Mouse (Mus musculus) heart, embryonic 15.5 days (tissue): ENCODE data around the gene Med23. TPM values are rescaled to one million over a fixed set of nuclear protein-coding genes. Genes with fewer than 3 reads are reported as not detected.

Experiments
- ATAC-seq: fragments of 200-750 bp; cut with Nextera tagmentation; replicated peaks from 2 replicates; pipeline ENCODE4 v1.8.0; 2017; ENCODE audit warnings: low read depth, moderate TSS enrichment; ENCODE audit not compliant: insufficient number of reproducible peaks, insufficient read depth, low FRiP score
- H3K27ac ChIP-seq: fragments of 300-500 bp; sonication (generic); 2 replicates; pipeline ENCODE4 v1.5.1; 2015; ENCODE audit warnings: mild to moderate bottlenecking, inconsistent platforms
- H3K27me3 ChIP-seq: fragments of 300-500 bp; sonication (generic); 2 replicates; pipeline ENCODE4 v1.6.1; 2015; ENCODE audit warnings: inconsistent platforms
- H3K36me3 ChIP-seq: fragments of 300-500 bp; sonication (generic); 2 replicates; pipeline ENCODE4 v1.6.1; 2015; ENCODE audit warnings: mild to moderate bottlenecking, inconsistent platforms
- H3K4me1 ChIP-seq: fragments of 300-500 bp; sonication (generic); replicated peaks from 2 replicates; pipeline ENCODE4 v1.6.1; 2015; ENCODE audit warnings: inconsistent platforms
- H3K4me2 ChIP-seq: fragments of 300-500 bp; sonication (generic); 2 replicates; pipeline ENCODE4 v1.6.1; 2015; ENCODE audit warnings: inconsistent platforms, mild to moderate bottlenecking, moderate library complexity
- H3K4me3 ChIP-seq: fragments of 300-500 bp; sonication (generic); 2 replicates; pipeline ENCODE4 v1.5.1; 2015; ENCODE audit warnings: mild to moderate bottlenecking, inconsistent platforms
- H3K9ac ChIP-seq: fragments of 300-500 bp; sonication (generic); 2 replicates; pipeline ENCODE4 v1.6.1; 2015; ENCODE audit warnings: mild to moderate bottlenecking, inconsistent platforms
- H3K9me3 ChIP-seq: fragments of 300-500 bp; sonication (generic); replicated peaks from 2 replicates; pipeline ENCODE4 v1.6.1; 2016; ENCODE audit warnings: inconsistent platforms
- WGBS: fragments of 180-500 bp; shearing (Covaris S2); methylation state at CpG from one replicate; pipeline ENCODE4 v1.1.7; 2015; ENCODE audit warnings: mixed read lengths; 5-methylcytosine and 5-hydroxymethylcytosine counted together
- polyA plus RNA-seq: library from polyadenylated mRNA; unstranded; fragments of >200 nt; fragmentation: Nextera tagmentation; extraction: Ambion mirVana; gene quantifications from 2 replicates; pipeline ENCODE4 v1.2.1, GENCODE M21; 2015

Med23 gene
- 12.4 and 14.4 TPM in 2 replicates for polyA plus RNA-seq

GRCm38 (mm10) chr10:24869760-24870290, at the start of gene Med23:
Gene Med23, plus strand, starts transcription at chr10:24869986.
- Histone ChIP-seq H3K4me3 (peak within 1 kb of the TSS; percentile 86), H3K27me3 (no peaks in the 10 kb centered on the region), H3K27ac (peak within 1 kb of the TSS; percentile 38; the same call in 1 of the 2 replicates), H3K9ac (peak within 1 kb of the TSS; percentile 91), H3K36me3 (peaks cover 30% of the 10 kb centered on the region), H3K9me3 (no peaks in the 10 kb centered on the region), H3K4me2 (peak within 1 kb of the TSS; percentile 64), H3K4me1 (peaks cover 6% of the 10 kb centered on the region)
- peak; percentile 100 for ATAC-seq
- under 1% methylated on average over 36 of the region's 36 CpGs for WGBS

- no peaks in the 10 kb centered on the region for H3K27me3 ChIP-seq
- H3K9me3 ChIP-seq: no peaks in the 10 kb centered on the region
- H3K36me3 ChIP-seq: no peaks in the 10 kb centered on the region
- WGBS: 55% methylated on average over 4 of the region's 4 CpGs
- 0 out of 2 replicates have a peak, but pooled peaks cover 6% of the 10 kb centered on the region for H3K4me1 ChIP-seq
- H3K4me3 ChIP-seq: no peak overlapping the region
- ATAC-seq: no peak
- H3K4me2 ChIP-seq: no peak overlapping the region
- H3K27ac ChIP-seq: no peak overlapping the region
- no peak overlapping the region for H3K9ac ChIP-seq
Observed at GRCm38 (mm10) chr10:24821990-24822676, 47.7 kb upstream of the Med23 start.

- H3K27ac ChIP-seq: no peak overlapping the region
- ATAC-seq: no peak
- no peaks in the 10 kb centered on the region for H3K9me3 ChIP-seq
- H3K9ac ChIP-seq: no peak overlapping the region
- no peaks in the 10 kb centered on the region for H3K36me3 ChIP-seq
- H3K4me3 ChIP-seq: no peak overlapping the region
- WGBS: 58% methylated on average over 1 of the region's 1 CpGs
- H3K4me2 ChIP-seq: no peak overlapping the region
- 0 out of 2 replicates have a peak, but pooled peaks cover 6% of the 10 kb centered on the region for H3K4me1 ChIP-seq
- H3K27me3 ChIP-seq: no peaks in the 10 kb centered on the region
Observed at GRCm38 (mm10) chr10:24822842-24823241, 46.9 kb upstream of the Med23 start.

- Histone ChIP-seq H3K4me2 (no peak overlapping the region), H3K4me1 (0 out of 2 replicates have a peak, but pooled peaks cover 6% of the 10 kb centered on the region), H3K9ac (no peak overlapping the region), H3K27me3 (no peaks in the 10 kb centered on the region), H3K9me3 (no peaks in the 10 kb centered on the region), H3K27ac (peak overlapping the region; percentile 2; the same call in 1 of the 2 replicates), H3K36me3 (no peaks in the 10 kb centered on the region), H3K4me3 (no peak overlapping the region)
- 37% methylated on average over 1 of the region's 1 CpGs for WGBS
- no peak for ATAC-seq
Observed at GRCm38 (mm10) chr10:24823265-24823664, 46.5 kb upstream of the Med23 start.

GRCm38 (mm10) chr10:24823697-24824535, 45.9 kb upstream of the Med23 start:
- no peak for ATAC-seq
- WGBS: 62% methylated on average over 16 of the region's 16 CpGs
- no peak overlapping the region for H3K4me2 ChIP-seq

GRCm38 (mm10) chr10:24824621-24825020, 45.2 kb upstream of the Med23 start:
- H3K9ac ChIP-seq: no peak overlapping the region
- no peaks in the 10 kb centered on the region for H3K9me3 ChIP-seq
- no peaks in the 10 kb centered on the region for H3K27me3 ChIP-seq
- 0 out of 2 replicates have a peak, but pooled peaks cover 6% of the 10 kb centered on the region for H3K4me1 ChIP-seq
- H3K4me2 ChIP-seq: no peak overlapping the region
- 77% methylated on average over 8 of the region's 8 CpGs for WGBS
- no peak overlapping the region for H3K4me3 ChIP-seq
- no peaks in the 10 kb centered on the region for H3K36me3 ChIP-seq
- no peak overlapping the region for H3K27ac ChIP-seq
- no peak for ATAC-seq

More at GRCm38 (mm10) chr10:24823697-24824535, 45.9 kb upstream of the Med23 start:
- H3K4me3 ChIP-seq: no peak overlapping the region
- peak overlapping the region; percentile 2; the same call in 1 of the 2 replicates for H3K27ac ChIP-seq
- no peak overlapping the region for H3K9ac ChIP-seq
- H3K4me1 ChIP-seq: 0 out of 2 replicates have a peak, but pooled peaks cover 6% of the 10 kb centered on the region
- no peaks in the 10 kb centered on the region for H3K36me3 ChIP-seq
- no peaks in the 10 kb centered on the region for H3K9me3 ChIP-seq
- H3K27me3 ChIP-seq: no peaks in the 10 kb centered on the region

- H3K4me1 ChIP-seq: 0 out of 2 replicates have a peak, but pooled peaks cover 6% of the 10 kb centered on the region
- no peak overlapping the region for H3K27ac ChIP-seq
- no peaks in the 10 kb centered on the region for H3K9me3 ChIP-seq
- H3K36me3 ChIP-seq: no peaks in the 10 kb centered on the region
- no peak overlapping the region for H3K9ac ChIP-seq
- no peak for ATAC-seq
- WGBS: 81% methylated on average over 7 of the region's 7 CpGs
- no peak overlapping the region for H3K4me2 ChIP-seq
- no peaks in the 10 kb centered on the region for H3K27me3 ChIP-seq
- no peak overlapping the region for H3K4me3 ChIP-seq
Observed at GRCm38 (mm10) chr10:24825456-24826081, 44.2 kb upstream of the Med23 start.

GRCm38 (mm10) chr10:24826130-24826529, 43.7 kb upstream of the Med23 start:
- 0 out of 2 replicates have a peak, but pooled peaks cover 6% of the 10 kb centered on the region for H3K4me1 ChIP-seq
- no peak overlapping the region for H3K4me3 ChIP-seq
- H3K9me3 ChIP-seq: no peaks in the 10 kb centered on the region
- no peak overlapping the region for H3K9ac ChIP-seq
- no peaks in the 10 kb centered on the region for H3K36me3 ChIP-seq
- no peak for ATAC-seq
- no peak overlapping the region for H3K27ac ChIP-seq
- H3K27me3 ChIP-seq: no peaks in the 10 kb centered on the region
- H3K4me2 ChIP-seq: no peak overlapping the region
- 31% methylated on average over 6 of the region's 6 CpGs for WGBS

- H3K4me1 ChIP-seq: 0 out of 2 replicates have a peak, but pooled peaks cover 6% of the 10 kb centered on the region
- H3K27ac ChIP-seq: no peak overlapping the region
Observed at GRCm38 (mm10) chr10:24828136-24828535, 41.6 kb upstream of the Med23 start.

GRCm38 (mm10) chr10:24830448-24830847, 39.3 kb upstream of the Med23 start:
- H3K27ac ChIP-seq: no peak overlapping the region
- H3K9ac ChIP-seq: no peak overlapping the region
- ATAC-seq: no peak
- no peaks in the 10 kb centered on the region for H3K36me3 ChIP-seq
- H3K4me1 ChIP-seq: peaks cover 8% of the 10 kb centered on the region
- H3K4me2 ChIP-seq: no peak overlapping the region
- WGBS: 78% methylated on average over 5 of the region's 5 CpGs
- H3K4me3 ChIP-seq: no peak overlapping the region
- no peaks in the 10 kb centered on the region for H3K27me3 ChIP-seq
- no peaks in the 10 kb centered on the region for H3K9me3 ChIP-seq

More at GRCm38 (mm10) chr10:24828136-24828535, 41.6 kb upstream of the Med23 start:
- 87% methylated on average over 4 of the region's 4 CpGs for WGBS
- Histone ChIP-seq H3K27me3 (no peaks in the 10 kb centered on the region), H3K9me3 (no peaks in the 10 kb centered on the region), H3K4me3 (no peak overlapping the region), H3K36me3 (no peaks in the 10 kb centered on the region), H3K4me2 (no peak overlapping the region), H3K9ac (no peak overlapping the region)
- no peak for ATAC-seq
